Mouse (Mus musculus) thymus, adult 2 months (tissue): ENCODE results near the gene Dcun1d3. TPM values are rescaled to one million over a fixed set of nuclear protein-coding genes. Genes with fewer than 3 reads are reported as not detected.

Experiments used
- DNase-seq: peaks from one replicate; pipeline ENCODE4 v3.0.0; 2021
- H3K27ac ChIP-seq: fragments of 200-500 bp; 2 replicates; pipeline ENCODE4 v1.5.1; 2012; ENCODE audit warnings: low read length, control low read depth; ENCODE audit not compliant: control insufficient read depth, insufficient read depth
- H3K27me3 ChIP-seq: fragments of 200-500 bp; 2 replicates; pipeline ENCODE4 v1.6.1; 2012; ENCODE audit warnings: mild to moderate bottlenecking, low read length, moderate library complexity, mixed read lengths; ENCODE audit not compliant: control insufficient read depth, insufficient read depth
- H3K36me3 ChIP-seq: fragments of 200-500 bp; 2 replicates; pipeline ENCODE4 v1.6.1; 2012; ENCODE audit warnings: mild to moderate bottlenecking, low read length, moderate library complexity; ENCODE audit not compliant: control insufficient read depth, insufficient read depth
- H3K4me1 ChIP-seq: fragments of 200-500 bp; replicated peaks from 2 replicates; pipeline ENCODE4 v1.6.1; 2012; ENCODE audit warnings: low read length; ENCODE audit not compliant: control insufficient read depth, insufficient read depth
- H3K4me3 ChIP-seq: fragments of 200-500 bp; 2 replicates; pipeline ENCODE4 v1.5.1; 2012; ENCODE audit warnings: mild to moderate bottlenecking, low read length, control low read depth, moderate library complexity; ENCODE audit not compliant: control insufficient read depth, insufficient read depth
- CTCF ChIP-seq: fragments of 200-500 bp; IDR thresholded peaks from 2 replicates; pipeline ENCODE4 v1.5.1; 2012; ENCODE audit warnings: mild to moderate bottlenecking, control low read depth, low read length, moderate library complexity, borderline replicate concordance; ENCODE audit not compliant: control insufficient read depth, poor library complexity, insufficient read depth; ENCODE audit errors: extremely low read depth
- POLR2A ChIP-seq: fragments of 200-500 bp; IDR thresholded peaks from 2 replicates; pipeline ENCODE4 v1.6.1; 2012; ENCODE audit warnings: mild to moderate bottlenecking, low read length, control low read depth, moderate library complexity; ENCODE audit not compliant: control insufficient read depth, poor library complexity, insufficient read depth; ENCODE audit errors: extremely low read depth
- WGBS: fragments of 180-500 bp; shearing (Covaris S2); methylation state at CpG from one replicate; pipeline ENCODE4 v1.1.7; 2018; 5-methylcytosine and 5-hydroxymethylcytosine counted together
- polyA plus RNA-seq: library from polyadenylated mRNA; depleted of rRNA; stranded (reverse); fragments of >200 nt; gene quantifications from 2 replicates; pipeline ENCODE4 v1.2.3, GENCODE M21; 2012

Dcun1d3 gene
- polyA plus RNA-seq, 1 experiment, result 4.6 TPM

GRCm38 (mm10) chr7:119875776-119876440 lies 20.2 kb downstream of the Dcun1d3 start:
- Histone ChIP-seq H3K4me3 (no peak overlapping the region), H3K4me1 (no peaks in the 10 kb centered on the region), H3K27ac (no peak overlapping the region), H3K27me3 (no peaks in the 10 kb centered on the region), H3K36me3 (no peaks in the 10 kb centered on the region)
- 89% methylated on average over 3 of the region's 3 CpGs for WGBS
- TF ChIP-seq CTCF (no peak), POLR2A (no peak)
- DNase-seq, result no peak

GRCm38 (mm10) chr7:119873050-119873449 lies 23.0 kb downstream of the Dcun1d3 start:
- 81% methylated on average over 2 of the region's 2 CpGs for WGBS
- no peak for DNase-seq
- H3K4me3 ChIP-seq, result no peak overlapping the region
- TF ChIP-seq CTCF (no peak), POLR2A (no peak)
- no peaks in the 10 kb centered on the region for H3K4me1 ChIP-seq
- H3K36me3 ChIP-seq, result no peaks in the 10 kb centered on the region
- H3K27ac ChIP-seq, result no peak overlapping the region
- H3K27me3 ChIP-seq, result no peaks in the 10 kb centered on the region

- no peak for DNase-seq
- 79% methylated on average over 4 of the region's 4 CpGs for WGBS
- no peak overlapping the region for H3K27ac ChIP-seq
- H3K27me3 ChIP-seq, result no peaks in the 10 kb centered on the region
- no peaks in the 10 kb centered on the region for H3K4me1 ChIP-seq
- no peak overlapping the region for H3K4me3 ChIP-seq
- H3K36me3 ChIP-seq, result no peaks in the 10 kb centered on the region
- TF ChIP-seq POLR2A (no peak), CTCF (no peak)
Measured at GRCm38 (mm10) chr7:119872204-119872603, 23.9 kb downstream of the Dcun1d3 start.

- Histone ChIP-seq H3K27me3 (no peaks in the 10 kb centered on the region), H3K4me1 (peaks cover 5% of the 10 kb centered on the region), H3K27ac (no peak overlapping the region), H3K4me3 (no peak overlapping the region), H3K36me3 (no peaks in the 10 kb centered on the region)
- TF ChIP-seq POLR2A (no peak), CTCF (no peak)
- WGBS, result 89% methylated on average over 1 of the region's 1 CpGs
- DNase-seq, result no peak
Measured at GRCm38 (mm10) chr7:119866136-119866535, 30.0 kb downstream of the Dcun1d3 start.

- Histone ChIP-seq H3K27me3 (no peaks in the 10 kb centered on the region), H3K36me3 (no peaks in the 10 kb centered on the region), H3K4me3 (no peak overlapping the region), H3K4me1 (peaks cover 5% of the 10 kb centered on the region), H3K27ac (no peak overlapping the region)
- no peak for DNase-seq
- TF ChIP-seq CTCF, result no peak
- no peak for TF ChIP-seq POLR2A
- 96% methylated on average over 5 of the region's 5 CpGs for WGBS
Measured at GRCm38 (mm10) chr7:119864500-119864899, 31.6 kb downstream of the Dcun1d3 start.

GRCm38 (mm10) chr7:119862167-119862566 lies 33.9 kb downstream of the Dcun1d3 start:
- TF ChIP-seq CTCF (no peak), POLR2A (no peak)
- 93% methylated on average over 1 of the region's 1 CpGs for WGBS
- peaks cover 16% of the 10 kb centered on the region for H3K36me3 ChIP-seq
- no peaks in the 10 kb centered on the region for H3K27me3 ChIP-seq
- DNase-seq, result no peak
- H3K4me3 ChIP-seq, result no peak overlapping the region
- H3K4me1 ChIP-seq, result peaks cover 5% of the 10 kb centered on the region
- H3K27ac ChIP-seq, result no peak overlapping the region
